Mouse (Mus musculus): ENCODE results near the gene Il10rb. TPM values are rescaled to one million over a fixed set of nuclear protein-coding genes. Genes with fewer than 3 reads are reported as not detected.
A peak's percentile ranks its signal among the peaks of the same experiment; 100 is the strongest.

Il10rb gene
- total RNA-seq (2022), result 1 to 10 TPM; 4.4 to 6.4 (median 5.0) TPM

DNA sequence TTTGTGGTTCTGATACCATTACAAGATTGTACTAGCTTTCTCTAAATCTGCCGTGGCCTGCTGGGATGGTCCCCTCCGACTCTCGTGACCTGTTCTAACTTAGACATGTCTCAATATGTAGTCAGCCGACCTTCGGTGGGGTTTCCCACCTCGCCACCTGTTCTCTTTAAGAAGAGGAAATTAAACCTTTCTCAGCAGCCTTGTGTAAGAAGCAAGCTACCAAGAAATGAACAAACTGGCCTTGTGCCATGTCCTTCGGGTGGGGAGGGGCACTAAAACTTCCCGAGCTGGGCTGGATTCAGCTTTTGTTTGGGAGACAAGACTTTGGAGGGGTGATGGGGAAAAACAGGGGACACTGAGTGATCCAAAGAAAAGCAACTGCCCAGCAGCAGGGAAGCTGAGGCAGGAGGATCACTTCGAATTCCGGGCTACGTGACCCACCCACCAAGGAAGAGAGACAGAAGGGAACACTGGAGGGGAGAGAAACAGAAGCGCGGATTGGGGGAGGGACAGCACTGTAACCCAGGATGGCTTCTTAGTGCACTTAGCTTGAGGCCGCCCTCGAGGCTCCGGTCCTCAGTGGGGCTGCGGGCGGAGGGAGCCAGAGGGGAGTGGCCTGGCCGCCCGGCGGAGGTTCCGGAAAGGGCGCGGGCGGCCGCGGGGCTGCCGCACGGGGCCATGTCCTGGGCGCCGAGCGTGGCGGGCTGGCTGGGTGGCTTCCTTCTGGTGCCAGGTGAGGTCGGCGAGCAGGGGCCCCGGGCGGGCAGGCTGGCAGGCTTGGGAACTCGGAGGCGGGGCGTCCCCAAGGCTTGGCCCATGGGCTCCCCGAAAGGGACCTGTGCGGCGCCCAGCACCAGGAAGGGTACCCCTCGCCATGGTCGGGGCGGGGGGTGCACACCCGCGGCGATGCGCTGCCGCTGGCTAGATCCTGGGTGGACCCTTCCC is at the start of gene Il10rb:
Gene Il10rb (plus strand): TSS at position 525 of the 945 bp plus-strand sequence.
- peak; percentile 49 to 66 for DNase-seq (ENCODE audit: low spot score in 2 of 2)

DNA sequence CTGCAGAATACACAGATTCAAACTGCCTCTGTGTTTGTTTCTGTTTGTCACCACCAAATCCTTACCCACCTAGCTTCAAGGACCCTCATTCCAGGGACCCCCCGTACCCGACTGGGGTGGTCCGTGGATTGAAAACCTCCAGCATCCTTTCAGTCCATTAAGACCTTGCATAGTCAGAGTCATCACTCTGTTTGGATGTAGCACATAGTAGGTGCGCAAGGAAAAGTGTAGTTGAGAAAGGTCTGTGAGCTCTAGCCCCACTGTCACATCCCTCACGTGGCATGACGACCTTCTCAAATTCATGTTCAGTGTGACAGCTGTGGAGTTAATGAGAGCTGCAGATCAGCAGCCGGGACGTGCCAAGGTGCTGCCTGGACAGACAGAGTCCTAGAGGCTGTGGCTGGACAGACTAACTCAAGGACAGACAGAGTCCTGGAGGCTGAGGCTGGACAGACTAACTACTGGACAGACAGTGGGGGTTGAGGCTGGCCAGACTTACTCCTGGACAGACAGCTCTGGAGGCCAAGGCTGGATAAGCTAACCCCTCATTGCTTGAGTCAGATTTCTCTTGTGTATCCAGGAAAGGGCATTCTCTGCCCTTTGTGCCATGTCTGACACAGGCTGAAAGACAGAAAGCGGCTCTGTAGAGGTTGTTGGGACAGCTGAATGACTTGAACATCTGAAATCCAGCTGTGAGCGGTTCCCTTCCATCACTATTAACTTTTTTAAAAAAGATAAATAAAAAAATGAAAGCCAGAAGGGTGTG is 49.0 kb upstream of the Il10rb start:
- DNase-seq (ENCODE audit: low spot score in 2 of 2), result no peak

DNA sequence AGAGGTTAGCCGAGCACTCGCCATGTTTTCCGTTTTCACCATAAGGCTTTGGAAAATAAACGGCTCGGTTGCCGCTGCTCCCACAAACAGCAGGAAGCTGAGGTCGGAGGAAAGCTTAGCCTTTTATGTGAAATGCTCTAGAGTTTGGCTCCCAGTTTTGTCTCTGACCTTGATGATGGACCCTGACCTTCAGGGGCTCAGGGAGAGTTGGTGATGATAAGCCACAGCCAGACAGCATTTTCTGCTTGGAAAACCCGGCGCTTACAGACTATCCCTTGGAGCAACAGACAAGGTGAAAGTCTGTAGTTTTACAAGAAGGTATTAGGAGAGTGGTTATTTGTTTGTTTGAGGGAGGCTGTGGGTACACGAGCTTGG is 48.5 kb upstream of the Il10rb start:
- no peak for DNase-seq (ENCODE audit: low spot score in 2 of 2)

DNA sequence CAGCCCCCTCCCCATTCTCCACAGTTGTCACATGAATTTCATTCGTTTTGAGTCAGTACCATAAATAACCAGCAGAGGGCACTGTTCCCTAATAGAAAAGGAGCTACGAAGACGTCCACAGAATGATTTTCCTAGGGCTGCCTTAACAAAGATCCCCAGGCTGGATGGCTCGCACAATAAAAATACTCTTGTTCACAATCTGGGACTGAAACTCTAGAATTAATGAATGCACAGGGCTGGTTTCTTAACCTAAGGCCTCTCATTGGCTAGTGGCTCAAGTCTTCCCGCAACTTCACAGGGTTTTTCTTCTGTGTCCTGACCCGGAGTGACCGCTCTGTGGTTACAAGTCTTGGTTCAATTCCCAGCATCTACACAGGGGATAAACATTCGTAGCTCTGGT is 47.4 kb upstream of the Il10rb start:
- DNase-seq (ENCODE audit: low spot score in 2 of 2), result no peak

DNA sequence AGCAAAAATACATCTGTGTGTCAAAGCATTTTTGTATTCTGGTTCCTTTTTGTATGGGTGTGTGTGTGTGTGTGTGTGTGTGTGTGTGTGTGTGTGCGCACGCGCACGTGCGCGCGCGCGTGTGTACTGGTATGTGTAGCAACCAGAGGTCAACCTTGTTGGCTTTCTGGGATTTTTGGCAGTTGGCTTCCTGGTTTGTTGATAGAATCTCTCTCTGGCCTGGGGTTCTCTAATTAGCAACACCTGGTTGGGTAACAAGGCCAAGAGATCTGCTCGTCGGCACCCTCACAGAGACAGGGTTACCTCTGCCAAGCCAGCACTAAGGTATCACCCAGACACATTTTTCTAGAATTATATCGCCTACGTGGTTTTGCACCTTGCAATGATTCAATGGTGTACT is 46.4 kb upstream of the Il10rb start:
- DNase-seq (ENCODE audit: low spot score in 2 of 2), result no peak

DNA sequence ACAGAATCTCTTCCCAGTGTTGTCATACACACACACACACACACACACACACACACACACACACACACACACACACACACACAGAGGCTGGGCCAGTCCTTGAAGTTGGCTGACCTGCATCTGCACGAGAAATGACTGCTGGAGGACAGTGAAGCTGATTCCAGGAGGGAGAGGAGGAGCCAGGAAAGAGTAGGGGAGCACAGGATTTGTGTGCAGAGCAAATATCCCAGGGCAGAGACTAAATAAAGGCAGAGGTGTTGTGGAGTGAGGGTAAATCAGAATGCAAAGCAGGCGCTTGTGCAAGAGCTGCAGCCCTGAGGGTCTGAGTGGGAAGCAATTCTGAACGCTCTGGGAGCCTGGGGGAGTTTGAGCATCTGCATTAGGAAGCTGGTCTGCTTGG is 45.8 kb upstream of the Il10rb start:
- DNase-seq (ENCODE audit: low spot score in 2 of 2), result no peak

DNA sequence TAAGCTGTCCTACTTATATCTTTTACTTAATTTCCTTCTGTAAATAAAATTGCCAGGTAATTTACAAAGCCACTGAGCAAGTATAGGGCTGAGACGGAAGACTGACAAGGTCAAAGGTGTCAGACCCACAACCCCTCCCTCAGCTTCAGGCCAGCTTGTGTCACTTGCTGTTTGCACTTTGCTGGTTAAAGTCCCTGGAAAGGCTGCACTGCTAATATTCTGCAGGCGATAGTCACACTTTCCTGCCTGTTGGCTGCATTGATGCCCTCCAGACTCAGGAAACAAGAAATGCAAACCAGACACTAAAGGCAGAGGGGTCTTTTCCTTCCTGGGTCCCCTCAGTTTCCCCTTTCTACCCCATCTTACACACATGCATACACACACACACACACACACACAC is 44.0 kb upstream of the Il10rb start:
- no peak for DNase-seq (ENCODE audit: low spot score in 2 of 2)

DNA sequence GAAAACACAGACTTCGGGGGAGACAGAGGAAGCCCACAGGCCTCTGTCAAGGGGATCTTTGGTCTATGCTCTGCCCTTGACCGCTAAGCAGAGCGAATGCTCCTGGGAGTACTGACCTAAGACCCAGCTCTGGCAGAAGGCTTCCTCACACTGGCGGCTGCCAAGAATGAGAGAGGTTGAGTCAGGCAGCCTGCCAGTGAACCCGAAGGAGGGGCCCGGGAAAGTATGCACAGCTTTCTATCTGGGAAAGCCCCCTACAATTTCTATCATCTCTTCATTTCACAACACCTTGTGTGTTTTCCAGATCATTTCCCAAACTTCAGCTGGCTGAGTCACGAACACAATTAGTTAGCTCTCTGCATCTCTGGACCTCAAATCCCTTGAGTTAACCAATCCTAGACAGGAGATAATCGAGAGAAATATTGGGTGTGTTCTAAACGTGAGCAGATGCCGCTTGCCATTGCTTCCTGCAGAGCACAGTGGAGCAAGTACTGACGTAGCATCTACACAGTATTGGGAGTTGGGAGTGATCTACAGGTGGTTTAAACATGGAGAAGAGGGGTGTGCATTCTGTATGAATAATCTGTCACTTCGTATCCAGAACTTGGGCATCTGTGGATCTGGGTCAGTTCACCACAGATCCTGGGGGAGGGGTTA is 43.2 kb upstream of the Il10rb start:
- peak; percentile 21 to 58 for DNase-seq (ENCODE audit: low spot score in 2 of 2)

DNA sequence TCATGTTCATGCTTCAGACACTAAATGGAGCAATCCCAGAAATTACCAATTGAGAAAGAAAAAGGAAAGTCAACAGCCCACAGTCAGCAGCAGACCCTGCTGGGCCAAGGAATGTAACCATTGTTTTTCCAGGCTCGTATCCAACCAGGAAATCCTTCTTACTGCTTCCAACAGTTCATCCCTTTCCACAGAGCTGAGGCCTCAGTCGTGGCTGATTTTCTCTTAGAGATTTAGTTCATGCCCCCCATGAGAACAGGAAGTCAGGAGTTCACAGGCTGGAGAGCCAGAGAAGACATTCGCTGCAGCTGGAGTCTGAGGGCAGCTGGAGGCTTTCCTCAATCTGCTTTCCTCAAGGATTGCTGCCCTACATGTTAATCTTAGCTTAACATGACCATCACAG is 42.5 kb upstream of the Il10rb start:
- peak in 1 of 2 experiments; percentile 41 for DNase-seq (ENCODE audit: low spot score in 2 of 2)

DNA sequence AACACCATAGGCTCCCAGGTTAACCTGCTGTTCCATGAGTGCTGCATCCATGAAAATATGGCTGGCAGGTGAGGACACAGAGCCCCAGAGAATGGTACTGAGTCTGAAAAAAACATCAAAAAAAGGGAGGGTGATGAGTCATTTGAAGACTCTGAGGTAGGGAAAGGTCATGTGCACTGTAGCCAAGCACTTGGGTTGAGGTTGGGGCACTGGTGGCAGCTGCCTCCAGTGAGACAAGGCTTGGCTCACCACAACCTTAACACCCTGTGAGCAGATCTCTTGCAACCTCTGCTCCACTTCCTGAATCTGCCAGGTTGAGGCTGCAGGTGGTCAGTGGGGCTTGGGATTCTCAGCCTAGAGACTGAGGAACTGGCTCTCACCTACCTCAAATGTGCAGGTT is 39.4 kb upstream of the Il10rb start:
- DNase-seq (ENCODE audit: low spot score in 2 of 2), result no peak

DNA sequence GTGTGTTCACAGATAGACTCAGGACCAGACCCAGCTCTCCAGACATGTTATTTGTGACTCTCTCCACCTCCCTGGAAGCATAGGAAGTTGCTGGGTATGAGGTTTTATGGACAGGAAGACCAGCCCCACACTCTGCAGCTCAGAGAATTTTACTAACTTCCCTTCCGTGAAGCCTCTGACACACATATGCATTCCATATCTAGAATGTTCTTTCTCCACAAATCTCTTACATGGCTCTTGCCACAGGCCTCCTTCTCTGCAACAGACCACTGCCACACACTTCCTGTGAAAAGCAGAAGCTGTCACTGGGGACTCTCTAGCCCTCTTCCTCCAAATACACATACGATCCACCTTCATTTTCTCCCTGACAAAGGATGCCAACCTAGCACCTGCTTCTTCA is 38.9 kb upstream of the Il10rb start:
- DNase-seq (ENCODE audit: low spot score in 2 of 2), result no peak

DNA sequence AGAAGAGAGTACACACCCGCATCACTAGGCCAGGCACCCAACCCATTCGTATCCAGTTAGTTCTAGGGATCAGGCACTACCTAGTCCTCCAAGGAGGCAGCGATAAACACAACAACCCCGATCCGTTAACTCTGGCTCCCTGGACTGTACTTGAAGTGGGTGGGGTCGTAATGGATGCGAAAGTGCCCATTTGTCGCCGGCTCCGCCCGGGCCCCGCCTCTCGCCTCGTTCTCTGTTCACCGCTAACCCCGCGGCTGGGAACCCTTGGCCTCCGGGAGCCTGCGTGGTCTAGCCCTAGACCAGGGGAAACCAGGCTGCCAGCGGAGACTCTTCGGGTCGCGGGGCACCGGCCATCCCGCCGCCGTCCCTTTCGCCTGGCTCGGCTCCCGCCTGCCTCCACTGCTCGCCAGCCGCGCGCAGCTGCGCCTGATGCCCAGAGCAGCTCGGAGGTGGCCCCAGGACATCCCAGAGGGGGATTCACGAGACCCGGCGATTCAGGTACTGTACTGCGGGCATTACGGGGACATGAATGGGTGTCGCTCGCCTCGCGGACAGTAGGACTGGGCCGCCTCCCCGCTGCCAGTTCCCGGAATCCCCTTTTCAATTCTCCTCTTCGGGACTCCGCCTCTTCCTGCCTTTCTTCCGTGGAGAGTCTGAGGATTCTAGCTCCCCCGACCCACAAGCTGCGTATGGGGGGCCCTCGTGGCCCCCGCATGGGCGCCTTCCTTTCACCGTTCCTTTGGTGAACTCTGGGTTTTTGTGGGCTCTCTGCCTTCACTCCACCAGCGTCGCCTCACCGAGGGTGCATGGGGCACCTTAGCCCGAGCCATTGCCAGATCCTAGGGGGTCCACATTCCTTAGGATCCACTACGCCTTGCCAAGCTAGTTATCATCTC is 33.1 kb upstream of the Il10rb start, which contains the start of gene Ifnar2:
Gene Ifnar2 (plus strand): TSS at position 207 of the 896 bp plus-strand sequence.
- DNase-seq (ENCODE audit: low spot score in 2 of 2), result peak; percentile 59 to 69

DNA sequence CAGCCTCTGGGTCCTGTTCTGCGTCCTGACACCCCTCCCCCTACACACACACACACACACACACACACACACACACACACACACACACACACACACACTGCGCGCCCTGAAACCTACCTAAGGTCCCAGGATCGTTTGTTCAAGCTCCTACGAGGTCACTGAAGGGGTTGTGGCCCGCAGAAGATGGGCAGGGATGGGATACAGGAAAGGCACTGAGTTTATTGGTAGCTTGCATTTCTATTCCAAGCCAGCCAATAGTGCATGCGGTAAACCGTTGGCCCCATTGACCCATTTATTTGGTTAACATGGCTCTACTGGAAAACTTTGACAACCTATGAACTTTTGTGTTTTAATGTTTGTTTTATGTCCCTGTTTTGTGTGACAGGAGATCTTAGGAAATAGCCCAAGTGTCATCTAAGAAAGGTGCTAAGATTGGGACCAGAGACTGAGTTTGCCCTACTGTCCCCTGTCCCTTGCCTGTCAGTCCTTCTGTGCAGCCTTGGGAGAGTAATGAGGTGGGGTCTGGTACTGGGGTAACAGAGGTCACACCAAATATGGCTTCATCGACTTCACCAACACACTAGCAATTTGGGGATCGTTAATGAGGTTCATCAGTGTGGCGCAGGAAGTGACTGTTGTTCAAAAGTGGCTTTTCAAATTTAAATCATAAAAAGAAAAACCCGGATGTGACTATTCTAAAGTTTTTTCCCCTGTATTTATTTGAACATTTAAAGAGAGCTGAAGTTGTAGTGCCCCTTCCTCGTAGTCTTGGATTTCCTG is 32.3 kb upstream of the Il10rb start:
- DNase-seq (ENCODE audit: low spot score in 2 of 2), result no peak

DNA sequence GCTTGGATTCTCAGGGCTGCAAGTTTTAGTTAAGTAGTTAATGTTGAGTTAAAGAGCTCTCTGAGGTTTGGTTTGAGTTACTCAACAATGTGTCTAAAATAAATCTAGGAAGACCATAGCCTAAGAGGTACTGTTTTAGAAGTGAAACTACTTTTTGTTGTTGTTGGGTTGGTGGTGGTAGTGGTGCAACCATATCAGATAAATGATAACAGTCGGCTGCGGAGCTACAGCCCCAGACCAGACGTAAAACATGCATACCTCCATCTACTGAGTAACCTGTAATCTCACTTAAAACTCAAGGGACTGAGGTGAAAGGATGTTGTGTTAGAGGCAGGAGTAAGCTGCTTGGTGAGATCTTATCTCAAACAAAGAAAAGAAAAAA is 31.7 kb upstream of the Il10rb start:
- no peak for DNase-seq (ENCODE audit: low spot score in 2 of 2)

DNA sequence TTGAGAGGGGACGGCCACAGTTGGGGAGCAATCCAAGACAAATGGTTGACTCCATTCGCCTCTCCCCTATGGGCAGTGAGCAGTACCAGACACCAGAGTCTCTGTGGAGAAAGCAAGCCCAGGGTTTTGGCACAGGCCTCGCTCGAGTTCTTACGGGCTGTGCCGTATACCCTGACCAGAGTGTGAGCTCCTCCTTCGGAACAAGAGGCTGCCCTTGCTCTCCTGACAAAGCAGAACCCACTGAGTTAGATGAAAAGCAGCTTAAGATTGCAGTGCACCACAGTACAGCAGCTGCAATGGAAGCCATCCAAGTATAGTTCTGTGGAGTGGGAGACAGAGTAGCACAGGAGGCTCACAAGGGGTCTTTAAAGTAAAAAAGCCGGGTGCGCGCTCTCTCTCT is 29.3 kb upstream of the Il10rb start:
- DNase-seq (ENCODE audit: low spot score in 2 of 2), result no peak

DNA sequence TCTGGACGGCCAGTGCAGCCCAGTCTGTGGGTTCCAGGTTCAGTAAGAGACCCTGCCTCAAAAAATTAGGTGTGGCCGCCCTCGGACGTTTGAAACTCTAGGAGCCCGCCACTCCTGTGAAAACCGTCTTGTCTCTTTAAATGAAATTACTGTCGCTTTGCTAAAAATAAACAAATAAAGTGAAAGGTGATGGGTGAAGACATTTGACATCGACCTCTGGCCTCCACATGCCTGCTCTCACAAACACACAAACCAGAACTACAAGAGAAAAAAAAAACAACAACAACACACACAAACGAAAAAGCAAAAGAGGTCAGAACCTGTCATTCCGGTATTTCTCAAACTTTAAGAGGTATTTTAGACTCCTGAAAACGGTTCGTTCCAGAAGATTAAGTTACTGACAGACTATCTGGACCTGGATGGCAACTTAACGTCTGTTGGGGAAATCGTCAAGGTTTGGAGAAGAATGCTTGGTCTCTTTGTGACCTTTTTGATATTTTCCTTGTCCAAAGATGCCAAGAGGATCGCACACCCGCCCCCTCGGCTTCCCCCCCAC is 27.5 kb upstream of the Il10rb start:
- no peak for DNase-seq (ENCODE audit: low spot score in 2 of 2)

DNA sequence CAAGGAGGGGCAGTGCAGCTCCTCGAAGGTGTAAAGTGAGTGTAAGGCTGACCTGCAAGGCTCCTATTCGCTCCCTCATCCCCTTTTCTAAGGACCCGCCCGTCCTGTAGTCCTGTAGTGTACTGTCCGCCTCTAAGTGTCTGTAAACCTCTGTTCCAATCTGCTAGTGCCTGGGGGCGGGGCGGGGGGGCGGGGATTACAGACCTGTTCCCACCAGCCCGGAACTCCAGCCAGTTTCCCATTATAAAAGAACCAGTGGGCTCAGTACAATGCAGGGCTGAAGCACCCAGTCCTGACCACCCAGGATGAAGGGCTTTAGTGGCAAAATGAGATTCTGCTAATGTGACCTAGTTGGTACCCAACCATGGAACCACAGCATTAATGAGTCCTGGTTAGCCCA is 27.0 kb upstream of the Il10rb start:
- DNase-seq (ENCODE audit: low spot score in 2 of 2), result no peak

DNA sequence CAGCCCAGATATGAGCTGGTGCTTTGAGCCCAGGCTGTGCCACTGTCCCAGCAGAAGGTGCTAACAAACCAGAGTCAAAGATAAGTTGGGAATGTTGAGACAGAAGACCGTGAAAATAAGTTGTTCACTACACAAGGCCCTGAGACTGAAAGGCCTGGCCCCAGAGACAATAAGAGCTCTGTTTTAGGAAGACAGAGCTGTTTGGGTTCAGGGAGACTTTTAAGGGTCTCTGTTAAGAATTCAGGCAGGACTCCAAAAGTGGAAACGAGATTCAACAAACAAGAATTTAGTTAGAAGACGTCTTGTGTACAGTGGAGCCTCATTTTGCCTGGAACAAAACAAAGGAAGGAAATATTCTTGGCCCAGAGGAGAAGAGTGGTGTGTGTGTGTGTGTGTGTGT is 26.6 kb upstream of the Il10rb start:
- no peak for DNase-seq (ENCODE audit: low spot score in 2 of 2)

DNA sequence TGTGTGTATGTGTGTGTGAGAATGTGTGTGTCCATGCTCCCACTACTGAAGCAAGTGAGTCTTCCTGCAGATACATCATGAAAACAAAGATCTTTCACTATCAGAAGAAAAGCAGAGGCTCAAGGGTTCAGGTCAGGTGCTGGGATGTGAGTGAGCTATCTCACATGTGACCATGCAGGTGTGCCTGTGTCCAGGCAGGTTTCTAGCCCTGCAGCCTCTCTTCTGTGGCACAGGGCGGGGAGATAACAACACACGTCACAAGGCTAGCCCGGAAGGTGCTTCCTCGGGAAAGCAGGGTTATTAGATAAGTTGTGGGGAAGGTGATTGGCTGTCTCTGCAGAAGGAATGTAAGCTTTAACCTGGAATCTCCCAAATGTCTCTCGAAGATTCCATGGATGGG is 25.8 kb upstream of the Il10rb start:
- DNase-seq (ENCODE audit: low spot score in 2 of 2), result no peak

DNA sequence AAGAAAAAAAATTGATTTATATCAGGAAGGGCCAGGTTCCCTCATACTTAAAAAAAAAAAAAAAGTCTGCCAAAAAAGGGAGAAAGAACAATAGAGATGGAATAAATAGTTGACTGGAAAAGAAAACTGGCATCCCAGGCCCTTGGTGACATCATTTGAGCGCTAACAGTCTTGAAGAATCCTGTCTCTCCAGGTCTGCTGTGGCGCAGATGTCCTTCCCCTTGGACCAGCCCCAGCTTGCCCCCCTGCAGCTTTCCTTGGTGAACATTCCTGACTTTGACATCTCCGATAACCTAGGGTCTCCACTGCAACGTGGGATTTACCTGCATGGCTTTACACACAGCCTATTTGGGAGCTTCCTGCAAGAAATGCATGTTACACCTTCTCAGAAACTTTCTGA is 24.4 kb upstream of the Il10rb start:
- DNase-seq (ENCODE audit: low spot score in 2 of 2), result no peak

All from gastrocnemius, adult 8-10 months (tissue).